Mouse (Mus musculus): Measurements from ENCODE around the gene Hsd3b2. TPM values are rescaled to one million over a fixed set of nuclear protein-coding genes. Genes with fewer than 3 reads are reported as not detected.
"Not testable (repeated sequence)": the region's sequence is repeated elsewhere in the genome, so short reads cannot be mapped to it uniquely, and the experiment has no call there.

Hsd3b2 gene
- not detected in 2 replicates for polyA plus RNA-seq (2016; fragmentation: Nextera tagmentation; extraction: Ambion mirVana)

GRCm38 (mm10) chr3:98724376-98724775 lies at the start of gene Hsd3b2:
Gene Hsd3b2, minus strand, starts transcription at chr3:98724543.
- 82% methylated on average over 1 of the region's 1 CpGs for WGBS
- no peak for ATAC-seq (ENCODE audit: low FRiP score, low read depth)

GRCm38 (mm10) chr3:98764155-98764554 lies 39.8 kb upstream of the Hsd3b2 start:
- Histone ChIP-seq H3K4me3 (no peak overlapping the region), H3K4me2 (replicated peaks) (no peak overlapping the region), H3K9ac (replicated peaks) (no peak overlapping the region), H3K27me3 (no peaks in the 10 kb centered on the region), H3K36me3 (no peaks in the 10 kb centered on the region), H3K27ac (replicated peaks) (no peak overlapping the region), H3K9me3 (no peaks in the 10 kb centered on the region), H3K4me1 (no peaks in the 10 kb centered on the region)
- ATAC-seq (ENCODE audit: low FRiP score, low read depth), result no peak

More at GRCm38 (mm10) chr3:98724376-98724775, at the start of gene Hsd3b2:
- H3K36me3 ChIP-seq, result no peaks in the 10 kb centered on the region
- H3K4me1 ChIP-seq, result no peaks in the 10 kb centered on the region
- no peaks in the 10 kb centered on the region for H3K27me3 ChIP-seq
- H3K4me2 ChIP-seq (replicated peaks), result no peak within 1 kb of the TSS
- H3K9me3 ChIP-seq, result no peaks in the 10 kb centered on the region
- H3K4me3 ChIP-seq, result no peak within 1 kb of the TSS
- no peak within 1 kb of the TSS for H3K9ac ChIP-seq (replicated peaks)
- H3K27ac ChIP-seq (replicated peaks), result no peak within 1 kb of the TSS

GRCm38 (mm10) chr3:98756836-98757235 lies 32.5 kb upstream of the Hsd3b2 start:
- Histone ChIP-seq H3K36me3 (no peaks in the 10 kb centered on the region), H3K27ac (replicated peaks) (no peak overlapping the region), H3K9ac (replicated peaks) (no peak overlapping the region), H3K4me1 (no peaks in the 10 kb centered on the region), H3K4me3 (no peak overlapping the region), H3K4me2 (replicated peaks) (no peak overlapping the region), H3K27me3 (no peaks in the 10 kb centered on the region), H3K9me3 (no peaks in the 10 kb centered on the region)
- no peak for ATAC-seq (ENCODE audit: low FRiP score, low read depth)
- 91% methylated on average over 3 of the region's 3 CpGs for WGBS

- no peaks in the 10 kb centered on the region for H3K27me3 ChIP-seq
- H3K4me2 ChIP-seq (replicated peaks), result no peak overlapping the region
- no peak overlapping the region for H3K9ac ChIP-seq (replicated peaks)
- H3K4me1 ChIP-seq, result no peaks in the 10 kb centered on the region
- no peak overlapping the region for H3K27ac ChIP-seq (replicated peaks)
- WGBS, result 71% methylated on average over 2 of the region's 2 CpGs
- no peaks in the 10 kb centered on the region for H3K36me3 ChIP-seq
- no peaks in the 10 kb centered on the region for H3K9me3 ChIP-seq
- no peak overlapping the region for H3K4me3 ChIP-seq
- no peak for ATAC-seq (ENCODE audit: low FRiP score, low read depth)
Measured at GRCm38 (mm10) chr3:98752171-98752570, 27.8 kb upstream of the Hsd3b2 start.

GRCm38 (mm10) chr3:98741043-98741442 lies 16.7 kb upstream of the Hsd3b2 start:
- not testable (repeated sequence) for ATAC-seq (ENCODE audit: low FRiP score, low read depth)
- 73% methylated on average over 1 of the region's 1 CpGs for WGBS

GRCm38 (mm10) chr3:98734340-98734739 lies 10.0 kb upstream of the Hsd3b2 start:
- ATAC-seq (ENCODE audit: low FRiP score, low read depth), result no peak
- Histone ChIP-seq H3K27ac (replicated peaks) (no peak overlapping the region), H3K36me3 (no peaks in the 10 kb centered on the region), H3K4me3 (no peak overlapping the region), H3K9me3 (no peaks in the 10 kb centered on the region), H3K4me1 (no peaks in the 10 kb centered on the region), H3K4me2 (replicated peaks) (no peak overlapping the region), H3K9ac (replicated peaks) (no peak overlapping the region), H3K27me3 (no peaks in the 10 kb centered on the region)
- 45% methylated on average over 4 of the region's 4 CpGs for WGBS

More at GRCm38 (mm10) chr3:98741043-98741442, 16.7 kb upstream of the Hsd3b2 start:
- H3K9me3 ChIP-seq; H3K4me1 ChIP-seq; H3K27me3 ChIP-seq; H3K4me3 ChIP-seq; H3K27ac ChIP-seq (replicated peaks); H3K36me3 ChIP-seq; H3K4me2 ChIP-seq (replicated peaks); H3K9ac ChIP-seq (replicated peaks): not testable (repeated sequence)

- Histone ChIP-seq H3K4me3 (no peak overlapping the region), H3K4me2 (replicated peaks) (no peak overlapping the region), H3K36me3 (no peaks in the 10 kb centered on the region), H3K27ac (replicated peaks) (no peak overlapping the region), H3K27me3 (no peaks in the 10 kb centered on the region), H3K9ac (replicated peaks) (no peak overlapping the region), H3K4me1 (no peaks in the 10 kb centered on the region), H3K9me3 (no peaks in the 10 kb centered on the region)
- 82% methylated on average over 2 of the region's 2 CpGs for WGBS
- ATAC-seq (ENCODE audit: low FRiP score, low read depth), result no peak
Measured at GRCm38 (mm10) chr3:98733724-98734123, 9.4 kb upstream of the Hsd3b2 start.

- no peak overlapping the region for H3K9ac ChIP-seq (replicated peaks)
- no peaks in the 10 kb centered on the region for H3K9me3 ChIP-seq
- no peak overlapping the region for H3K4me3 ChIP-seq
- no peaks in the 10 kb centered on the region for H3K27me3 ChIP-seq
- no peak for ATAC-seq (ENCODE audit: low FRiP score, low read depth)
- no peak overlapping the region for H3K27ac ChIP-seq (replicated peaks)
- no peaks in the 10 kb centered on the region for H3K36me3 ChIP-seq
- H3K4me1 ChIP-seq, result no peaks in the 10 kb centered on the region
- WGBS, result 85% methylated on average over 2 of the region's 2 CpGs
- no peak overlapping the region for H3K4me2 ChIP-seq (replicated peaks)
Measured at GRCm38 (mm10) chr3:98726281-98726680, 1.9 kb upstream of the Hsd3b2 start.

- Histone ChIP-seq H3K9ac (replicated peaks) (no peak overlapping the region), H3K4me2 (replicated peaks) (no peak overlapping the region), H3K27me3 (no peaks in the 10 kb centered on the region), H3K4me1 (no peaks in the 10 kb centered on the region), H3K4me3 (no peak overlapping the region), H3K9me3 (no peaks in the 10 kb centered on the region), H3K36me3 (no peaks in the 10 kb centered on the region), H3K27ac (replicated peaks) (no peak overlapping the region)
- no peak for ATAC-seq (ENCODE audit: low FRiP score, low read depth)
Measured at GRCm38 (mm10) chr3:98720740-98721139, 3.6 kb downstream of the Hsd3b2 start.

- no peaks in the 10 kb centered on the region for H3K36me3 ChIP-seq
- WGBS, result 94% methylated on average over 1 of the region's 1 CpGs
- H3K4me2 ChIP-seq (replicated peaks), result no peak overlapping the region
- H3K4me3 ChIP-seq, result no peak overlapping the region
- no peaks in the 10 kb centered on the region for H3K9me3 ChIP-seq
- H3K4me1 ChIP-seq, result no peaks in the 10 kb centered on the region
- no peak overlapping the region for H3K27ac ChIP-seq (replicated peaks)
- H3K9ac ChIP-seq (replicated peaks), result no peak overlapping the region
- H3K27me3 ChIP-seq, result no peaks in the 10 kb centered on the region
- no peak for ATAC-seq (ENCODE audit: low FRiP score, low read depth)
Measured at GRCm38 (mm10) chr3:98682401-98682800, 41.9 kb downstream of the Hsd3b2 start.

- no peak overlapping the region for H3K27ac ChIP-seq (replicated peaks)
- H3K9ac ChIP-seq (replicated peaks), result no peak overlapping the region
- H3K36me3 ChIP-seq, result no peaks in the 10 kb centered on the region
- ATAC-seq (ENCODE audit: low FRiP score, low read depth), result no peak
- H3K4me2 ChIP-seq (replicated peaks), result no peak overlapping the region
- H3K27me3 ChIP-seq, result no peaks in the 10 kb centered on the region
- H3K4me1 ChIP-seq, result no peaks in the 10 kb centered on the region
- H3K4me3 ChIP-seq, result no peak overlapping the region
- H3K9me3 ChIP-seq, result no peaks in the 10 kb centered on the region
Measured at GRCm38 (mm10) chr3:98680786-98681185, 43.6 kb downstream of the Hsd3b2 start.

All from midbrain, embryonic 12.5 days (tissue).